Mouse (Mus musculus): Measurements from ENCODE around the gene Ccdc93.

Ccdc93 gene

GRCm38 (mm10) chr1:121448166-121448565, 17.3 kb downstream of the Ccdc93 start:
- DNase-seq: no peak

- DNase-seq: peak; percentile 9 to 26
Observed at GRCm38 (mm10) chr1:121451009-121451408, 20.2 kb downstream of the Ccdc93 start.

- no peak for DNase-seq
Observed at GRCm38 (mm10) chr1:121452498-121452897, 21.6 kb downstream of the Ccdc93 start.

- no peak for DNase-seq
Observed at GRCm38 (mm10) chr1:121453053-121453452, 22.2 kb downstream of the Ccdc93 start.

- no peak for DNase-seq
Observed at GRCm38 (mm10) chr1:121454951-121455350, 24.1 kb downstream of the Ccdc93 start.

GRCm38 (mm10) chr1:121460077-121460476, 29.2 kb downstream of the Ccdc93 start:
- DNase-seq: peak; percentile 64 to 70

- DNase-seq: no peak
Observed at GRCm38 (mm10) chr1:121461895-121462294, 31.0 kb downstream of the Ccdc93 start.

- DNase-seq: no peak
Observed at GRCm38 (mm10) chr1:121462643-121463042, 31.8 kb downstream of the Ccdc93 start.

- no peak for DNase-seq
Observed at GRCm38 (mm10) chr1:121463806-121464205, 33.0 kb downstream of the Ccdc93 start.

GRCm38 (mm10) chr1:121466276-121466675, 35.4 kb downstream of the Ccdc93 start:
- peak; percentile 45 to 50 for DNase-seq

GRCm38 (mm10) chr1:121468271-121468670, 37.4 kb downstream of the Ccdc93 start:
- no peak for DNase-seq

GRCm38 (mm10) chr1:121471503-121471902, 40.7 kb downstream of the Ccdc93 start:
- DNase-seq: no peak

GRCm38 (mm10) chr1:121477716-121478115, 46.9 kb downstream of the Ccdc93 start:
- no peak for DNase-seq

GRCm38 (mm10) chr1:121478284-121478980, 47.6 kb downstream of the Ccdc93 start:
- peak; percentile 57 to 61 for DNase-seq

GRCm38 (mm10) chr1:121479403-121479802, 48.6 kb downstream of the Ccdc93 start:
- no peak for DNase-seq

GRCm38 (mm10) chr1:121483091-121483490, 52.2 kb downstream of the Ccdc93 start:
- DNase-seq: no peak

- DNase-seq: no peak
Observed at GRCm38 (mm10) chr1:121486803-121487202, 56.0 kb downstream of the Ccdc93 start.

- DNase-seq: peak; percentile 49 to 54
Observed at GRCm38 (mm10) chr1:121490241-121490640, 59.4 kb downstream of the Ccdc93 start.

GRCm38 (mm10) chr1:121497093-121497492, 66.2 kb downstream of the Ccdc93 start:
- no peak for DNase-seq

- DNase-seq: no peak
Observed at GRCm38 (mm10) chr1:121508729-121509128, 77.9 kb downstream of the Ccdc93 start.

- DNase-seq: peak; percentile 81 to 84
Observed at GRCm38 (mm10) chr1:121510420-121511140, 79.7 kb downstream of the Ccdc93 start.

GRCm38 (mm10) chr1:121511186-121511585, 80.3 kb downstream of the Ccdc93 start:
- peak; percentile 54 to 55 for DNase-seq

- no peak for DNase-seq
Observed at GRCm38 (mm10) chr1:121511966-121512365, 81.1 kb downstream of the Ccdc93 start.

- no peak for DNase-seq
Observed at GRCm38 (mm10) chr1:121518609-121519008, 87.8 kb downstream of the Ccdc93 start.
